Mouse (Mus musculus) lung, embryonic 14.5 days (tissue): ENCODE results near the gene Vmn1r72. TPM values are rescaled to one million over a fixed set of nuclear protein-coding genes. Genes with fewer than 3 reads are reported as not detected.
"Not testable (repeated sequence)": the region's sequence is repeated elsewhere in the genome, so short reads cannot be mapped to it uniquely, and the experiment has no call there.

Source experiments
- ATAC-seq: fragments of 200-750 bp; cut with Nextera tagmentation; 2 replicates; pipeline ENCODE4 v1.8.0; 2017; ENCODE audit warnings: mild to moderate bottlenecking, moderate TSS enrichment, moderate library complexity; ENCODE audit not compliant: insufficient read depth
- DNase-seq: peaks from one replicate; pipeline ENCODE4 v3.0.0-alpha.2; 2015
- H3K27ac ChIP-seq: fragments of 300-500 bp; sonication (generic); 2 replicates; pipeline ENCODE4 v1.5.1; 2014; ENCODE audit warnings: low read depth, mild to moderate bottlenecking, moderate library complexity
- H3K27me3 ChIP-seq: fragments of 300-500 bp; sonication (generic); 2 replicates; pipeline ENCODE4 v1.6.1; 2014; ENCODE audit warnings: low read length, control low read depth; ENCODE audit not compliant: insufficient read depth
- H3K36me3 ChIP-seq: fragments of 300-500 bp; sonication (generic); 2 replicates; pipeline ENCODE4 v1.6.1; 2014; ENCODE audit warnings: control low read depth; ENCODE audit not compliant: insufficient read depth
- H3K4me1 ChIP-seq: fragments of 300-500 bp; sonication (generic); 2 replicates; pipeline ENCODE4 v1.6.1; 2014; ENCODE audit warnings: antibody characterized with exemption, control low read depth; ENCODE audit not compliant: insufficient read depth
- H3K4me2 ChIP-seq: fragments of 300-500 bp; sonication (generic); 2 replicates; pipeline ENCODE4 v1.6.1; 2014; ENCODE audit warnings: mild to moderate bottlenecking
- H3K4me3 ChIP-seq: fragments of 300-500 bp; sonication (generic); 2 replicates; pipeline ENCODE4 v1.5.1; 2014; ENCODE audit warnings: low read depth, low read length
- H3K9ac ChIP-seq: fragments of 300-500 bp; sonication (generic); 2 replicates; pipeline ENCODE4 v1.6.1; 2014
- H3K9me3 ChIP-seq: fragments of 300-500 bp; sonication (generic); 2 replicates; pipeline ENCODE4 v1.6.1; 2016; ENCODE audit warnings: low read depth, low read length, control low read depth
- CTCF ChIP-seq: IDR thresholded peaks from 2 replicates; pipeline ENCODE4 v1.5.1; 2016; ENCODE audit warnings: antibody characterized with exemption, low read depth
- WGBS: fragments of 180-500 bp; shearing (Covaris S2); extraction: QIAGEN DNeasy Blood & Tissue Kit; methylation state at CpG from one replicate; pipeline ENCODE4 v1.1.7; 2014; 5-methylcytosine and 5-hydroxymethylcytosine counted together
- polyA plus RNA-seq: library from polyadenylated mRNA; unstranded; fragments of >200 nt; fragmentation: Nextera tagmentation; extraction: Ambion mirVana; gene quantifications from 2 replicates; pipeline ENCODE4 v1.2.1, GENCODE M21; 2014

The Vmn1r72 gene
- polyA plus RNA-seq = not detected in 2 replicates

- not testable (repeated sequence) for H3K4me2 ChIP-seq, H3K9ac ChIP-seq, H3K36me3 ChIP-seq, H3K27ac ChIP-seq, H3K4me3 ChIP-seq, DNase-seq, H3K4me1 ChIP-seq, ATAC-seq, H3K27me3 ChIP-seq, H3K9me3 ChIP-seq
Measured at GRCm38 (mm10) chr7:11680047-11680446, at the start of gene Vmn1r72. Gene Vmn1r72 (minus strand): TSS chr7:11680147.

- peak; percentile 54 for DNase-seq
- peak; percentile 38 for TF ChIP-seq CTCF
- not testable (repeated sequence) for H3K4me1 ChIP-seq, H3K9ac ChIP-seq, H3K9me3 ChIP-seq, H3K27me3 ChIP-seq, H3K4me3 ChIP-seq, ATAC-seq, H3K27ac ChIP-seq, H3K36me3 ChIP-seq, H3K4me2 ChIP-seq
- WGBS = 9% methylated on average over 8 of the region's 8 CpGs
Measured at GRCm38 (mm10) chr7:11617082-11617481, 62.9 kb downstream of the Vmn1r72 start.

Other genes with a start within 250 kb of the Vmn1r72 start
- not detected in 2 replicates for gene Zscan4-ps2, start 165.8 kb downstream of the Vmn1r72 start, polyA plus RNA-seq
- gene Zscan4-ps3, start 70.8 kb downstream of the Vmn1r72 start, polyA plus RNA-seq = not detected in 2 replicates
- gene Vmn1r73, start 50.1 kb upstream of the Vmn1r72 start, polyA plus RNA-seq = not detected in 2 replicates
- gene Vmn1r74, start 153.8 kb upstream of the Vmn1r72 start, polyA plus RNA-seq = not detected in 2 replicates
- gene Vmn1r75, start 194.5 kb upstream of the Vmn1r72 start, polyA plus RNA-seq = not detected in 2 replicates